Mouse (Mus musculus) central nervous system, embryonic 18 days (tissue): Measurements from ENCODE around the gene Zfp128. TPM values are rescaled to one million over a fixed set of nuclear protein-coding genes. Genes with fewer than 3 reads are reported as not detected.

ENCODE experiments used
- polyA plus RNA-seq: library from polyadenylated mRNA; depleted of rRNA; stranded (reverse); fragments of >200 nt; gene quantifications from 2 replicates; pipeline ENCODE4 v1.2.3, GENCODE M21; 2012; rRNA removed

The Zfp128 gene
- polyA plus RNA-seq: 9.5 and 9.9 TPM in 2 replicates

DNA sequence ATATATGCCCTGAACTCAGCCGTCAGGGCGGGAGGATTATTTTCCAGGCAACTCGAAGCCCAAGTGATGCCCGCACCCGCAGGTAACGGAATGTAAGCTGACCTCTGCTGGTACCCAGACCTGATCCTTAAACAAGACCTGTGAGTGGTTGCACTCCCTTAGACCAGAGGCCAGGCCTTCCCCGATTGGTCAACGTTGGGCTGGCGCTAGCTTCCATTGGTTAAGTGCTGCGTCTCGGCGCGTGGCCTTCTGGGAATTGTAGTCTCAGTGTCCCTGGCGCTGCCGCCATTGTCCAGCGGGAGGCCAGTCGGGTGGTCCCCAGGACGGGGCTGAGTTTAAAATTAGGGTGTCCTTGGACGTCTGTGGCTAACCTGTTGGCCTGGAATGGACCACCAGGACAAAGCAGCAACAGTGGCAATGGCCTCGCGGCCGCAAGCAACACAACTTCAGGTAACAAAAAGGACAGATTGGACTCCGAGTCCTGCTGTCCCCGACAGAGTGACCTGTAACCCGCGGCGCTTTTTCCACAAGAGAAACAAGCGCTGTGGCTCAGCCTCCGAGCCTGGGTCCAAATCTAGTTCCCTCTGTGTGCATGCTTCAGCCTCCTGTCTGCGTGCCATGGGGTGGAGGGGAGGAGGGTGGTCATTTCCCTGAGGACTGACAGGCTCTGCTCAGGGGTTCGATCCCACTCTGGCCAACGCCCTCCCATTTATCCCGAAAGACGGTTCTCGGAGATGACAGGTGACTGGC is at the start of gene Zfp128:
Zfp128 (plus strand) TSS at position 267 of the 750 bp plus-strand sequence.

GRCm38 (mm10) chr7:12834162-12835120 is 46.5 kb upstream of the Zfp128 start, which contains the start of gene Zfp110:
Gene Zfp110, plus strand, starts transcription at chr7:12834761.

GRCm38 (mm10) chr7:12897655-12898410 is 16.9 kb downstream of the Zfp128 start, which contains the start of gene Zscan22:
Gene Zscan22, plus strand, starts transcription at chr7:12897815.

GRCm38 (mm10) chr7:12921705-12922465 is 40.9 kb downstream of the Zfp128 start, which contains the start of gene Rps5:
Gene Rps5, plus strand, starts transcription at chr7:12922290.

DNA sequence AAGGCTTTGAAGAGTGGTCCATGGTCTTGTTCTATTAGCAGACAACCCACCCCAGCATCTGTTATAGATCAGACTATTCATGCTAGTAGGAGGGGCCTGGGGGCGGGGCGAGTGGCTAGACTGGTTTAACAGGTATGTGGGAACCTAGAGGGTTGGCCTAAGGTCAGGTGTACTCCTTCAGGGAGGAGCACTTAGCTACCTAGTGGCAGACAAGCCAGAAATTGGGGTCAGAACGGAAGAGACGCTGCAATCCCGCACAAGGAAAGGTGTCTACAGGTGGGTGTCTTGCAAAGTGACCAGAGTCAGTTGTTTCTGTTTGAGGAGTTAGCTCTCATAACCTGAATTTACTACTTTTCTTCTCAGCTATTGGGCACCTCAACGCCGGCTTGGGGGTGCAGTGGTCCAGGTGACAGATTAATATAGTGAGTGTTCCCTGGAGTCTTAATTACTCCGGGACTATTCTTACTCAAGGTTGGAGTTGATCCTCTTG is 46.3 kb downstream of the Zfp128 start, which contains the start of gene Rnf225:
Rnf225 (plus strand) TSS at position 226 of the 490 bp plus-strand sequence.

Other genes with a start within 250 kb of the Zfp128 start
- not detected in 2 replicates for gene Vmn2r54, start 240.9 kb upstream of the Zfp128 start, polyA plus RNA-seq
- not detected in 2 replicates for gene Vmn2r55, start 196.2 kb upstream of the Zfp128 start, polyA plus RNA-seq
- 0.01 TPM in 1 of 2 replicates, not detected in the other for gene Vmn2r56, start 146.2 kb upstream of the Zfp128 start, polyA plus RNA-seq
- 39.2 and 40.2 TPM in 2 replicates for gene Zscan18, start 77.5 kb upstream of the Zfp128 start, polyA plus RNA-seq
- 20.6 and 21.3 TPM in 2 replicates for gene Zfp329, start 62.3 kb upstream of the Zfp128 start, polyA plus RNA-seq
- gene Zfp110, start 46.4 kb upstream of the Zfp128 start, polyA plus RNA-seq: 12.7 and 13.3 TPM in 2 replicates
- gene Zscan22, start 16.6 kb downstream of the Zfp128 start, polyA plus RNA-seq: 12.9 and 14.9 TPM in 2 replicates
- gene Rps5, start 41.1 kb downstream of the Zfp128 start, polyA plus RNA-seq: 2,008 and 2,137 TPM in 2 replicates
- 1.9 and 2.0 TPM in 2 replicates for gene Rnf225, start 46.2 kb downstream of the Zfp128 start, polyA plus RNA-seq
- 11.9 and 12.0 TPM in 2 replicates for gene Zfp324, start 84.7 kb downstream of the Zfp128 start, polyA plus RNA-seq
- gene Zfp446, start 96.7 kb downstream of the Zfp128 start, polyA plus RNA-seq: 11.2 and 11.3 TPM in 2 replicates
- 1.1 and 1.2 TPM in 2 replicates for gene Slc27a5, start 117.0 kb downstream of the Zfp128 start, polyA plus RNA-seq
- 367 and 417 TPM in 2 replicates for gene Trim28, start 117.9 kb downstream of the Zfp128 start, polyA plus RNA-seq
- 30.5 and 39.6 TPM in 2 replicates for gene Zbtb45, start 128.9 kb downstream of the Zfp128 start, polyA plus RNA-seq
- gene Chmp2a, start 153.6 kb downstream of the Zfp128 start, polyA plus RNA-seq: 212 and 230 TPM in 2 replicates
- 326 and 330 TPM in 2 replicates for gene Ube2m, start 157.1 kb downstream of the Zfp128 start, polyA plus RNA-seq
- 12.1 and 14.2 TPM in 2 replicates for gene Mzf1, start 173.6 kb downstream of the Zfp128 start, polyA plus RNA-seq
- 0.18 and 0.20 TPM in 2 replicates for gene Vmn1r85, start 214.0 kb downstream of the Zfp128 start, polyA plus RNA-seq
- gene Vmn1r86, start 238.7 kb downstream of the Zfp128 start, polyA plus RNA-seq: 0.01 TPM in 2 replicates